Mouse (Mus musculus) midbrain, embryonic 14.5 days (tissue): ENCODE data around the gene Gtf2h4. TPM values are rescaled to one million over a fixed set of nuclear protein-coding genes. Genes with fewer than 3 reads are reported as not detected.

Experiments used
- ATAC-seq: fragments of 200-750 bp; cut with Nextera tagmentation; 2 replicates; pipeline ENCODE4 v1.8.0; 2017; ENCODE audit warnings: moderate number of reproducible peaks, moderate library complexity; ENCODE audit not compliant: low FRiP score, low TSS enrichment
- DNase-seq: peaks from one replicate; pipeline ENCODE4 v3.0.0-alpha.2; 2015
- H3K27ac ChIP-seq: fragments of 300-500 bp; sonication (generic); replicated peaks from 2 replicates; pipeline ENCODE4 v1.5.1; 2014; ENCODE audit warnings: mild to moderate bottlenecking, low read depth, low read length, moderate library complexity
- H3K27me3 ChIP-seq: fragments of 300-500 bp; sonication (generic); 2 replicates; pipeline ENCODE4 v1.6.1; 2014; ENCODE audit warnings: low read length, control low read depth, mixed read lengths; ENCODE audit not compliant: control insufficient read depth, insufficient read depth
- H3K36me3 ChIP-seq: fragments of 300-500 bp; sonication (generic); 2 replicates; pipeline ENCODE4 v1.6.1; 2014; ENCODE audit warnings: low read length, control low read depth; ENCODE audit not compliant: control insufficient read depth, insufficient read depth
- H3K4me1 ChIP-seq: fragments of 300-500 bp; sonication (generic); 2 replicates; pipeline ENCODE4 v1.6.1; 2014; ENCODE audit warnings: mild to moderate bottlenecking, antibody characterized with exemption, low read length, control low read depth; ENCODE audit not compliant: control insufficient read depth, insufficient read depth
- H3K4me2 ChIP-seq: fragments of 300-500 bp; sonication (generic); 2 replicates; pipeline ENCODE4 v1.6.1; 2014; ENCODE audit warnings: mild to moderate bottlenecking, low read length, moderate library complexity
- H3K4me3 ChIP-seq: fragments of 300-500 bp; sonication (generic); replicated peaks from 2 replicates; pipeline ENCODE4 v1.5.1; 2014; ENCODE audit warnings: low read depth, low read length
- H3K9ac ChIP-seq: fragments of 300-500 bp; sonication (generic); replicated peaks from 2 replicates; pipeline ENCODE4 v1.6.1; 2014; ENCODE audit warnings: mild to moderate bottlenecking, low read length, moderate library complexity
- H3K9me3 ChIP-seq: fragments of 300-500 bp; sonication (generic); 2 replicates; pipeline ENCODE4 v1.6.1; 2016; ENCODE audit warnings: low read length, control low read depth, mixed read lengths; ENCODE audit not compliant: control insufficient read depth
- WGBS: fragments of 180-500 bp; shearing (Covaris S2); extraction: QIAGEN DNeasy Blood & Tissue Kit; methylation state at CpG from one replicate; pipeline ENCODE4 v1.1.7; 2014; 5-methylcytosine and 5-hydroxymethylcytosine counted together
- polyA plus RNA-seq: library from polyadenylated mRNA; unstranded; fragments of >200 nt; fragmentation: Nextera tagmentation; extraction: Ambion mirVana; gene quantifications from 2 replicates; pipeline ENCODE4 v1.2.1, GENCODE M21; 2014

Gtf2h4 gene
- polyA plus RNA-seq, 1 experiment from 2014 or later, result 25.5 TPM

DNA sequence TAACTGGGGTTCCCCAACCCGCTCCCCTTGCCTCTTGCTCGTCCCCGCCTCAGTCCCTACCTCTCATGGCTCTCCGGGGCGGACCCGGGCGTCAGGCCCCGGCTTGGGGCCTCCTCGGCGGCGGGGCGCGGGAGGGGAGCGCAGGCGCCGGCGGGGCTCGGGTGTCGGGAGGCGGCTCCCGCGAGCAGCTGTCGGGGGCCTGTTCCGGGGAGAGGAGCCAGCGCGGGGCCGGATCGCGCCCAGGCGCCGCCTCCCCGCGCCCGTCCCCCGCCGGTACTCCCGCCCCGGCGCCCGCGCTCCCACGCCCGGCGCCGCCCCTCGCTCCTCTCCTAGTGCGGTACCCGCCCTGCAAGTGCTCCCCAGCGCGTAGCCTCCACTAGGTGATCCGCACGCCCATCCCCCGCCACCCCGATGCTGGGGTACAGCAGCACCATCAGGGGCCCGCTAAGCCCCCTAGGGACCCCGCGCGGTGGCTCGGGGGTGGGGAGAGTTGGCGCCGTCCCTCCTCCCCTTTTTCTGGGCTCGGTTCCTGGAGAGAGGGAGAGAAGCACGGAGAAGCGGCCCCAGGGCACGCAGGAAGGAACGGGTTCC lies 26.9 kb upstream of the Gtf2h4 start:
- DNase-seq, result peak; percentile 88
- H3K9ac ChIP-seq, result peak overlapping the region; percentile 92
- H3K27ac ChIP-seq, result peak overlapping the region; percentile 98
- no peaks in the 10 kb centered on the region for H3K9me3 ChIP-seq
- no peaks in the 10 kb centered on the region for H3K27me3 ChIP-seq
- peak; percentile 53 for ATAC-seq
- H3K4me2 ChIP-seq, result peak overlapping the region; percentile 89
- peak overlapping the region; percentile 77 for H3K4me3 ChIP-seq
- WGBS, result under 1% methylated on average over 62 of the region's 66 CpGs
- no peaks in the 10 kb centered on the region for H3K36me3 ChIP-seq
- peaks cover 52% of the 10 kb centered on the region for H3K4me1 ChIP-seq

DNA sequence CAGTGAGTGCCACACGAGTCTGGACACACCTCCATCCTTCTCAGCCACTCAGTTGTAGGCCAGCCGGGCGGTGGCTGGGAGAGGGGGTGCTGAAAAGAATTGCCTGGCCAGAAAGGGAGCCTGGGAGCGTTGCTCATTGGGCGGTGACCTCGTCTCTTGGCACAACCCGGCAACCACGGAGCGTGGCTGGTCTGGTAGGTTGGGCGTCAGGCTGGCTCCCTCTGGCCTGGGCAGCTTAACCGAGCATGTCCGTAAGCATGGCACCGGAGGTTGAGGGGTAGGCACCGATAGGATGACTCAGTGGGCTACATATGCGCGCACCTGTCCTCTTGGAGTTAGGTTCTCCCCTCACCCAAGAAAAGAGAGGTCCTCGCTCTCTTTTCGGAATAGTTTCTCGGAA lies 26.4 kb upstream of the Gtf2h4 start:
- no peaks in the 10 kb centered on the region for H3K36me3 ChIP-seq
- ATAC-seq (no peak), DNase-seq (peak; percentile 69)
- peak overlapping the region; percentile 77 for H3K4me3 ChIP-seq
- peak overlapping the region; percentile 89 for H3K4me2 ChIP-seq
- 2% methylated on average over 19 of the region's 19 CpGs for WGBS
- peaks cover 50% of the 10 kb centered on the region for H3K4me1 ChIP-seq
- H3K9ac ChIP-seq, result peak overlapping the region; percentile 92
- peak overlapping the region; percentile 98 for H3K27ac ChIP-seq
- no peaks in the 10 kb centered on the region for H3K27me3 ChIP-seq
- no peaks in the 10 kb centered on the region for H3K9me3 ChIP-seq

- 18% methylated on average over 5 of the region's 5 CpGs for WGBS
Measured at GRCm38 (mm10) chr17:35698501-35698883, 25.0 kb upstream of the Gtf2h4 start.

DNA sequence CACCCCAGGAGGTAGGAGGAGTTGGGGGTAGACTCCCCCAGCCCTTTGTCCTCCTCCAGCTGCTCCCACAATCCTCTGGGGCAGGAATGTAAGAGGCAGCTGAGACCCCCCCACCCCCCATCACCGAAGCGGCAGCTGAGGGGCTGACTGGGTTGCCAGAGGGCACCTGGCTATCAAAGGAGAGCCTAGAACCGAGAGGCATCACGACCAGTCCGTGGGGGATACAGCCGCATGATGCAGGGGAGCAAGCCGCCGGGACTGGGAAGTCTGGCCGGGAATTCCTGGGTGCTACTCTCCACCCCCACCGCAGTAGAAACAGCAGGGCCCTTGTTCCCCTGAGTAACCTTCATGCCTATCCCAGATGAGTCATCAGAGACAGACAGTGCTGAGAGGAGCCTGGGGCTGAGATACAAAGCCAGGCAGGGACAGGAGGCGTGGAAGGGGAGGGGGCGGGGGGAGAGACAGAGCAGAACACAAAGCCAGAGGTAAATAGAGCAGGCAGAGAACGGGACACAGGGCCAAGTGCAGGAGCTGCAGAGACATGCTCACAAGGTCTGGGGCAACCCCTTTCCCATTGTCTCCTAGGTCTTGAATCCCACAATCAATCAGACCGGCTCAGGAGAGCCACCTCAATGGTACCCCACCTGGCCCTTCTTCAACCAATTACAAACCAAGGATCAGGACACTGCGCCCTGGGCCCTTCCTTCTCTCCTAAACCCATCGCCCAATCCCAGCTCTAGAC lies 24.4 kb upstream of the Gtf2h4 start:
- Histone ChIP-seq H3K27ac (peak overlapping the region; percentile 98), H3K4me2 (peak overlapping the region; percentile 89), H3K36me3 (peaks cover 9% of the 10 kb centered on the region), H3K4me1 (peaks cover 38% of the 10 kb centered on the region), H3K9me3 (no peaks in the 10 kb centered on the region), H3K27me3 (no peaks in the 10 kb centered on the region), H3K9ac (peak overlapping the region; percentile 78), H3K4me3 (peak overlapping the region; percentile 43)
- 2% methylated on average over 15 of the region's 16 CpGs for WGBS
- peak; percentile 68 for ATAC-seq
- DNase-seq, result peak; percentile 79

More at GRCm38 (mm10) chr17:35698501-35698883, 25.0 kb upstream of the Gtf2h4 start:
- H3K4me1 ChIP-seq, result peaks cover 38% of the 10 kb centered on the region
- peak overlapping the region; percentile 98 for H3K27ac ChIP-seq
- no peaks in the 10 kb centered on the region for H3K9me3 ChIP-seq
- peak overlapping the region; percentile 89 for H3K4me2 ChIP-seq
- no peaks in the 10 kb centered on the region for H3K27me3 ChIP-seq
- peak overlapping the region; percentile 43 for H3K4me3 ChIP-seq
- H3K9ac ChIP-seq, result peak overlapping the region; percentile 78
- peaks cover 4% of the 10 kb centered on the region for H3K36me3 ChIP-seq
- DNase-seq (no peak), ATAC-seq (no peak)

- Histone ChIP-seq H3K4me3 (peak overlapping the region; percentile 43), H3K9me3 (no peaks in the 10 kb centered on the region), H3K36me3 (peaks cover 15% of the 10 kb centered on the region), H3K27me3 (no peaks in the 10 kb centered on the region), H3K27ac (peak overlapping the region; percentile 98), H3K4me1 (peaks cover 37% of the 10 kb centered on the region), H3K4me2 (peak overlapping the region; percentile 89), H3K9ac (peak overlapping the region; percentile 78)
- ATAC-seq, result no peak; the same call in 1 of the 2 replicates
- DNase-seq, result no peak
- 3% methylated on average over 1 of the region's 1 CpGs for WGBS
Measured at GRCm38 (mm10) chr17:35697429-35697758, 23.9 kb upstream of the Gtf2h4 start.

DNA sequence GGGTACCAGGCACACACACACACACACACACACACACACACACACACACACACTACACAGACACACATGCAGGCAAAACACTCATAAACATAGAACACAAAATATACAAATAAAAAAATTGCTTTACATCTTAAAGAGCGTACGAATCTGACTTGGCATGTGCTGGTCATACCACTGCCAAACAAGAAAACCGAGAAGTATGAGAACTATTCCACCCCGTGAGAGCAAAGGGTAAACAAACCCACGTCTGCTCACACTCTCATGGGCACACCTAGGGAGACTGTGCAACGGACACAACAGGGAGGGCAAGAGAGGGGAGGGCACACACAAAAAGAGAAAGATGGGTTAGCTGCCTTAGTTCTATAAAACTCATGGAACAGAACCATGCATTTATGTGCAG lies 23.2 kb upstream of the Gtf2h4 start:
- Histone ChIP-seq H3K9ac (peak overlapping the region; percentile 78; the same call in 1 of the 2 replicates), H3K27me3 (no peaks in the 10 kb centered on the region), H3K36me3 (peaks cover 20% of the 10 kb centered on the region), H3K27ac (peak overlapping the region; percentile 98; the same call in 1 of the 2 replicates), H3K4me3 (peak overlapping the region; percentile 43), H3K4me1 (peaks cover 30% of the 10 kb centered on the region), H3K9me3 (no peaks in the 10 kb centered on the region), H3K4me2 (peak overlapping the region; percentile 89)
- DNase-seq (no peak), ATAC-seq (no peak)
- WGBS, result 60% methylated on average over 6 of the region's 6 CpGs

DNA sequence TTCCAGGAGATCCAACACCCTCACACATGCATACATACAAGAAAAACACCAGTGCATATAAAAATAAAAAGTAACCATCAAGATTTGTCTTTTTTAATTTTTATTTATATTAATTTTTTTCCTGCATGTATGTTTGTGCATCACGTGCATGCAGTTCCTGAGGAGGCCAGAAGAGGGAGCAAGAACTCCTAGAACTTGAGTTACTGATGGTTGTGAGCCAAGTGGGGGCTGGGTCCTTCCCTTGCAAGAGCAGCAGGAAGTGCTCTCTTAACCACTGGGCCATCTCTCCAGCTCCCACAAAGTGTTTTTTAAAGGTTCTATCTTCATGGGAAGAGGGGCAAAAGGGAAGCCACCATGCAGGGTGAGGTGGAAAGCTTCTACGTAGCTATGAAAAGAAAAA lies 21.8 kb upstream of the Gtf2h4 start:
- Histone ChIP-seq H3K36me3 (peaks cover 35% of the 10 kb centered on the region), H3K27me3 (no peaks in the 10 kb centered on the region), H3K9me3 (no peaks in the 10 kb centered on the region), H3K4me3 (no peak overlapping the region), H3K4me2 (no peak overlapping the region), H3K9ac (no peak overlapping the region), H3K4me1 (peaks cover 30% of the 10 kb centered on the region), H3K27ac (no peak overlapping the region)
- ATAC-seq, result no peak
- peak; percentile 60 for DNase-seq
- WGBS, result 97% methylated on average over 2 of the region's 2 CpGs

DNA sequence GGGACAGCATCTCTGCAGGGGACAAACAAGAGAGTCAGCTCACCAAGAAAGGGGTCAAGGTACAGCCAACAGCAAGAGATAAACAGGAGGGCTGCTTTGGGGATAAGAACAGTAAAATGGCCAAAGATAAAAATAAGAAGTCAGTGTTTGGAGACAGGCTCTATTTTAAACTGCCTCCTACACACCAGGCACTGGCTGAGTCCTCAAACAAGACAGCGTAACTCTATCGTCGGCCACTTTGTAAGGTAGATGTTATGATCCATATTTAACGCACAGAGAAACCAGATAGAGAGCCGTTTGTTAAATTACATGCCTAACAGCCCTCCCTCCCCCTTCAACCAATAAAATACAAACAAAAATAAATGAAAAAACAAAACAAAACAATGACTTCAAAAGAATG lies 20.4 kb upstream of the Gtf2h4 start:
- Histone ChIP-seq H3K9me3 (no peaks in the 10 kb centered on the region), H3K27ac (no peak overlapping the region), H3K4me2 (no peak overlapping the region), H3K36me3 (peaks cover 48% of the 10 kb centered on the region), H3K4me1 (peaks cover 24% of the 10 kb centered on the region), H3K9ac (no peak overlapping the region), H3K4me3 (no peak overlapping the region), H3K27me3 (no peaks in the 10 kb centered on the region)
- WGBS, result 90% methylated on average over 5 of the region's 5 CpGs
- DNase-seq (no peak), ATAC-seq (no peak)

DNA sequence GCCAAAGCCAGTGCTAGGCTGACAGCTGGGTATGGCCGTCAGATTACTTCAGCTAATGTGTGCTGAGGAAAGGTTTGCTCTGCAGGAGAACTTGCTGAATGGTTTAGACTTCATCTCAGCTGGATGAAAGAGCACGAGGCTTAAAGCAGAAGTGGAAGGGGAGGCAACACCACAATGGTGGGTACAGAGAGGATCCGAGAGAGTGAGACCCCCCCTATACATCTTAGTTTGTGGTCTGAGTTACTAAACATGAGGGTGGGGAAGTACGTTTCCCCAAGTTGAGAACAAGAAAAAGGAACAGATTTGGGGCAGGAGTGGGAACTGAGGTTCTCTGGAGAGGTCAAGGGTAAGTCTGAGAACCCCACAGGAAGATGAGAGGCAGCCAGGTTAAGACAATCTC lies 18.8 kb upstream of the Gtf2h4 start:
- WGBS, result 82% methylated on average over 4 of the region's 4 CpGs
- no peak for ATAC-seq
- H3K9ac ChIP-seq, result no peak overlapping the region
- H3K4me2 ChIP-seq, result no peak overlapping the region
- no peaks in the 10 kb centered on the region for H3K27me3 ChIP-seq
- H3K4me3 ChIP-seq, result no peak overlapping the region
- H3K9me3 ChIP-seq, result no peaks in the 10 kb centered on the region
- peaks cover 64% of the 10 kb centered on the region for H3K36me3 ChIP-seq
- no peak for DNase-seq
- H3K27ac ChIP-seq, result no peak overlapping the region
- peaks cover 9% of the 10 kb centered on the region for H3K4me1 ChIP-seq
